Mouse (Mus musculus) CH12.LX (cell line): ENCODE data around the gene Acsl5. TPM values are rescaled to one million over a fixed set of nuclear protein-coding genes. Genes with fewer than 3 reads are reported as not detected.
A peak's percentile ranks its signal among the peaks of the same experiment; 100 is the strongest.

Experiments
- DNase-seq: peaks from one replicate; pipeline ENCODE4 v3.0.0-alpha.2; 2013; ENCODE audit errors: extremely low read depth
- H3K27ac ChIP-seq: 2 replicates; pipeline ENCODE4 v1.5.1; 2012; ENCODE audit warnings: low read depth, mild to moderate bottlenecking, control low read depth, moderate library complexity; ENCODE audit not compliant: insufficient read depth
- H3K27me3 ChIP-seq: replicated peaks from 2 replicates; pipeline ENCODE3; 2012; ENCODE audit warnings: inconsistent platforms
- H3K36me3 ChIP-seq, 2 experiments: replicated peaks in 1 of 2; 2 replicates each; pipeline versions ENCODE3 to v1.6.1; 2012; ENCODE audit warnings: inconsistent platforms in 1 of 2, low read length in 1 of 2, mild to moderate bottlenecking in 1 of 2, mixed read lengths in 1 of 2, moderate library complexity in 1 of 2; ENCODE audit not compliant: control insufficient read depth in 1 of 2, insufficient read depth in 1 of 2
- H3K4me1 ChIP-seq, 2 experiments: 2 replicates each; pipeline ENCODE4 v1.6.1; 2012; ENCODE audit warnings: inconsistent platforms in 1 of 2, moderate library complexity in 1 of 2; ENCODE audit not compliant: insufficient read depth in 2 of 2, control insufficient read depth in 1 of 2
- H3K4me2 ChIP-seq: 2 replicates; pipeline ENCODE4 v1.6.1; 2012; ENCODE audit warnings: low read depth, mild to moderate bottlenecking, control low read depth; ENCODE audit not compliant: poor library complexity, insufficient read depth, severe bottlenecking
- H3K4me3 ChIP-seq, 3 experiments: fragments of 150-350 bp in 1 of 3; sonication (generic) in 1 of 3; replicated peaks in 1 of 3; 2 replicates each; pipeline versions ENCODE3 to v1.5.1; 2011 to 2012; ENCODE audit warnings: low read depth in 2 of 3, low read length in 2 of 3, mild to moderate bottlenecking in 2 of 3, moderate library complexity in 2 of 3, control low read depth in 1 of 3, improper control_type of control experiment in 1 of 3, inconsistent platforms in 1 of 3, mixed read lengths in 1 of 3; ENCODE audit not compliant: poor library complexity in 1 of 3
- H3K79me2 ChIP-seq: replicated peaks from 2 replicates; pipeline ENCODE4 v1.6.1; 2012; ENCODE audit warnings: mild to moderate bottlenecking, moderate library complexity; ENCODE audit not compliant: control insufficient read depth, poor library complexity, insufficient read depth, severe bottlenecking; ENCODE audit errors: extremely low read depth
- H3K9ac ChIP-seq: 2 replicates; pipeline ENCODE4 v1.6.1; 2012; ENCODE audit warnings: low read depth, mild to moderate bottlenecking, control low read depth, moderate library complexity; ENCODE audit not compliant: insufficient read depth
- H3K9me3 ChIP-seq: replicated peaks from 2 replicates; pipeline ENCODE3; 2012; ENCODE audit warnings: low read length, inconsistent platforms, mixed read lengths
- CHD1 ChIP-seq: IDR thresholded peaks from 2 replicates; pipeline ENCODE4 v1.6.1; 2012; ENCODE audit warnings: low read depth, low read length, improper control_type of control experiment, inconsistent platforms
- E2F4 ChIP-seq: IDR thresholded peaks from 2 replicates; pipeline ENCODE4 v1.6.1; 2011; ENCODE audit warnings: low read depth, low read length, improper control_type of control experiment; ENCODE audit not compliant: insufficient replicate concordance
- ELF1 ChIP-seq: IDR thresholded peaks from 2 replicates; pipeline ENCODE4 v1.6.1; 2014; ENCODE audit warnings: low read depth, mild to moderate bottlenecking, inconsistent platforms, low read length, improper control_type of control experiment
- ETS1 ChIP-seq: conservative IDR thresholded peaks from 2 replicates; pipeline ENCODE4 v1.6.1; 2012; ENCODE audit warnings: low read depth, mild to moderate bottlenecking, inconsistent platforms, low read length, improper control_type of control experiment, moderate library complexity
- GABPA ChIP-seq: IDR thresholded peaks from 2 replicates; pipeline ENCODE4 v1.6.1; 2012; ENCODE audit warnings: low read depth, low read length, improper control_type of control experiment, inconsistent platforms; ENCODE audit not compliant: insufficient replicate concordance
- JUN ChIP-seq: IDR thresholded peaks from 2 replicates; pipeline ENCODE4 v1.6.1; 2011; ENCODE audit warnings: low read depth, mild to moderate bottlenecking, low read length, improper control_type of control experiment, moderate library complexity; ENCODE audit not compliant: insufficient read depth
- JUND ChIP-seq: conservative IDR thresholded peaks from 2 replicates; pipeline ENCODE4 v1.6.1; 2011; ENCODE audit warnings: low read depth, low read length, improper control_type of control experiment
- KAT2A ChIP-seq: IDR thresholded peaks from 2 replicates; pipeline ENCODE4 v1.6.1; 2012; ENCODE audit warnings: low read length, improper control_type of control experiment, inconsistent platforms; ENCODE audit not compliant: insufficient replicate concordance
- MAZ ChIP-seq: IDR thresholded peaks from 2 replicates; pipeline ENCODE4 v1.6.1; 2012; ENCODE audit warnings: low read depth, mild to moderate bottlenecking, inconsistent platforms, low read length, improper control_type of control experiment, moderate library complexity
- MEF2A ChIP-seq: IDR thresholded peaks from 2 replicates; pipeline ENCODE4 v1.6.1; 2014; ENCODE audit warnings: low read depth, mild to moderate bottlenecking, inconsistent platforms, low read length, improper control_type of control experiment, borderline replicate concordance
- POLR2AphosphoS2 ChIP-seq: IDR thresholded peaks from 2 replicates; pipeline ENCODE4 v1.6.1; 2011; ENCODE audit warnings: low read depth, low read length, improper control_type of control experiment
- USF2 ChIP-seq: conservative IDR thresholded peaks from 2 replicates; pipeline ENCODE4 v1.6.1; 2011; ENCODE audit warnings: low read depth, low read length, improper control_type of control experiment
- ZMIZ1 ChIP-seq: IDR thresholded peaks from 2 replicates; pipeline ENCODE4 v1.6.1; 2012; ENCODE audit warnings: low read depth, mild to moderate bottlenecking, inconsistent platforms, low read length, improper control_type of control experiment
- dilution Hi-C: fragments of 300-500 bp; cut with MboI; formaldehyde crosslinking; loops from 2 replicates; pipeline ENCODE4 v1.14.3; 2020; ENCODE audit warnings: low sequenced_read_pairs; ENCODE audit not compliant: extremely low pct_unique_long_range_greater_than_20kb, extremely low pct_ligation_motif_present
- in situ Hi-C: fragments of 300-500 bp; cut with MboI; formaldehyde crosslinking; loops from 3 replicates; pipeline ENCODE4 v1.14.3; 2019; ENCODE audit warnings: low sequenced_read_pairs, low pct_ligation_motif_present, low pct_unique_long_range_greater_than_20kb, mixed read lengths
- polyA plus RNA-seq: library from polyadenylated mRNA; unstranded; fragments of >175 nt; gene quantifications from 2 replicates; pipeline ENCODE4 v1.2.1, GENCODE M21; 2012; ENCODE audit warnings: low read depth; ENCODE audit not compliant: insufficient read length
- total RNA-seq, 2 experiments: library from RNA; depleted of rRNA; stranded (reverse); fragments of 300-350 nt in 1 of 2; fragments of >200 nt in 1 of 2; gene quantifications; 2 replicates each; pipeline ENCODE4 v1.2.3; 2012 to 2014

Gene Acsl5
- total and polyA plus RNA-seq, 3 experiments = 126 to 265 (median 196) TPM

DNA sequence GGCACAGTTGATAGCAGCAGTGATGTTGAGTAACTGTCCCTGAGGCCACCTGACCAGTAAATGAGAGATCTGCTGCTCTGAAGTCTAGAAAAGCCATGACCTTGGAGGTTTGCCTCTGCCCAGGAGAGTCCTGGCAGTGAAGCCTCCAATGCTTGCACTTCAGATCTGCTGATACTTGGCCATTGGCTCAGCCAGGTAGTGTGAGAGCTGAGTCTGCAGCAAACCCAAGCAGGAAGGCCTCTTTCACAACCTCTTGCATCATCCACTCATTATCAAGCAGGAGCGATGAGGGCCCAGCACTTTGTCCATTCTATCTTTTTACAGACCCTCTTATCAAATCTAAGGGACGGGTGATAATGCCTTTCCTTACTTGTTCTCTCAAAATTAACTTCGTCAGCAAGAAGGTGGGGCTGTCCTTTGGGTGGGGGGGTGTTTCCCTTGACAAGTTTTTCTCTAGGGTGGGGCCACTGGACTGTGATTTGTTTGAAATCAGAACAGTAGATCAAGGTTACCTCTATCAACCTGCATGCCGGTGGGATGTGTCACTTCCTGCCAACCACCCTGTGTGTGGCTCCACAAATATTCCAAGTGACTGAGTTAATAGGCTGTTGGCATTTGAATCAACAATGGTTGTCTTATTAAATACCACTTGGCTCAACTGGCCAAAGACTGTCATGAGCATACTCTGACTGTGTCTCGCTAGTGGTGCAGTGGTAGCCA, 6.1 kb downstream of the Acsl5 start:
- Histone ChIP-seq H3K4me1 (peaks cover 34 to 74% of the 10 kb centered on the region in 2 experiments), H3K9me3 (no peaks in the 10 kb centered on the region), H3K79me2 (peaks cover 81% of the 10 kb centered on the region), H3K27ac (peak overlapping the region; percentile 46), H3K4me3 (no peak overlapping the region), H3K9ac (peak overlapping the region; percentile 49), H3K36me3 (peaks cover 0 to 56% of the 10 kb centered on the region in 2 experiments), H3K27me3 (no peaks in the 10 kb centered on the region), H3K4me2 (peak overlapping the region; percentile 27; the same call in 1 of the 2 replicates)
- DNase-seq = no peak
- in situ Hi-C loops = loop anchor here (5.0 kb wide), 1 partner anchor 39 kb away; no protein-coding TSS in a partner anchor
- TF ChIP-seq ZMIZ1 = no peak
- dilution Hi-C loops = no loop called here

DNA sequence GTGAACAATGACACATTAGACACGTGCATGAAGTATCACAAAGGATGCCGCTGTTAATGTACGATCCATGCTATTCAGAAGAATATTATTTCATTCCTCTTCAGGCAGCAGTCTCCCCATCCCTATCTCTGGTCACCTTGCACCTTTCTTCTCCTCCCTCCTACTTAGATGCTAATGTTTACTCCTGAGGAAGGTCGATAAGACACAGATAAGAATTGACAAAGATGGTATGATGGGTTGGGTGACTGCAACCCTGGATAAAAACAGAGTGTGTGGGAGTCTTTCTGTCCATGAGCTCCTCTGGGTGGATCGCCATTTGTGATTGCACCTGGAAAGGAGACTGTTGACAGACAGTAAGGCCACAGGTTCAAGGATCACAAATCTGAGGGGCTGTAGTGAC, 6.8 kb downstream of the Acsl5 start:
- Histone ChIP-seq H3K79me2 (peaks cover 86% of the 10 kb centered on the region), H3K36me3 (peaks cover 0 to 56% of the 10 kb centered on the region in 2 experiments), H3K4me2 (no peak overlapping the region), H3K27ac (no peak overlapping the region), H3K4me1 (peaks cover 37 to 80% of the 10 kb centered on the region in 2 experiments), H3K9ac (no peak overlapping the region), H3K4me3 (no peak overlapping the region), H3K9me3 (no peaks in the 10 kb centered on the region), H3K27me3 (no peaks in the 10 kb centered on the region)
- TF ChIP-seq USF2 (no peak), E2F4 (no peak), ELF1 (no peak), JUND (no peak), MAZ (no peak)
- dilution Hi-C loops = no loop called here
- in situ Hi-C loops = loop anchor here (5.0 kb wide), 1 partner anchor 39 kb away; no protein-coding TSS in a partner anchor
- no peak for DNase-seq

DNA sequence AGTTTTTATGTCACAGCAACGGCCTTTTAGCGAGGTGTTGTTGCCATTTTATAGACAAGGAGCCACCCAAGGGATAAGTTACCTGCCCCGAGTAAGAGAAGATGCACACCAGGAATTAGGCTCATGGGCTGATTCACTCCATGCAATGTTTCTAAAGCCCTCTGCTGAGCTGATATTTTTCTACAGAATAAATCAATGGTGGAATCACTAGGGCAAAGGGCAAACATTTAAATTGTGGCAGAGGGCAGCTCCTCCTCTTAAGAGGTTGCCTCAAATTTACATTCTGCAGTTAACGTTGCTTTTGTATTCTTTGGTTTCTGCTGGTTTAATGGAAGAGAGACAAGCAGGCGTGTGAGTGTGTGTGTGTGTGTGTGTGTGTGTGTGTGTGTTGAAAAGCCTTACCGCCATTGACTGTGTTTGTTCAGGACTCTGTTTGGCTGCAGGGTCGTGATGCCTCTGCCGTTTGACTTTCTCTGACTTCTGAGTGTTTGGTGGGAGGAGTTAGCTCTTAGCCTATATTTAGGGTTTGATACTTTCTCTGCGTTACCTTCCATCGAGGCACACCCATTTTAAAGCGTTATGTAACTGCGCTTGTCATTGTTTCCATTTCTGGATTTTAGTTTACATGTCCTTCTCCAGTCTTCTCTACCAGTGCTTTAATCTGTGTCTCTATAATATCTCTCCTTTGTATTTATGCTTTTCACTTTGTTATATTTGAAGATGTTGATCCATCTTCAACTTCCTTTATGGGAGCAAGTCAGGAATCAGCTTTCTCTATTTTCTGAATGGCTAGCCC, 8.8 kb downstream of the Acsl5 start:
- H3K79me2 ChIP-seq = peaks cover 87% of the 10 kb centered on the region
- no peaks in the 10 kb centered on the region for H3K27me3 ChIP-seq
- 0 out of 2 replicates have a peak overlapping the region, but pooled peaks have one; percentile 27 for H3K9ac ChIP-seq
- H3K36me3 ChIP-seq = peaks cover 5 to 68% of the 10 kb centered on the region in 2 experiments
- peaks cover 44 to 96% of the 10 kb centered on the region in 2 experiments for H3K4me1 ChIP-seq
- no peak overlapping the region for H3K4me3 ChIP-seq
- TF ChIP-seq GABPA (no peak), USF2 (no peak), ETS1 (0 out of 2 replicates have a peak, but pooled peaks have one; percentile 7), ZMIZ1 (no peak), CHD1 (no peak), JUND (peak; percentile 71), POLR2AphosphoS2 (no peak), KAT2A (no peak), MEF2A (peak; percentile 33; the same call in 1 of the 2 replicates), JUN (peak; percentile 72)
- TF ChIP-seq, all 38 proteins: peak for 4
- Histone ChIP-seq H3K27ac (no peak overlapping the region), H3K4me2 (peak overlapping the region; percentile 17; the same call in 1 of the 2 replicates), H3K9me3 (no peaks in the 10 kb centered on the region)
- no peak for DNase-seq
- dilution Hi-C loops = no loop called here
- in situ Hi-C loops = no loop called here
